Mouse (Mus musculus) right cerebral cortex, adult 18-20 months (tissue): ENCODE results near the gene Gm10324.
"Not testable (repeated sequence)": the region's sequence is repeated elsewhere in the genome, so short reads cannot be mapped to it uniquely, and the experiment has no call there.

Source experiments
- DNase-seq: peaks from one replicate; pipeline ENCODE4 v3.0.0; 2022; ENCODE audit warnings: mixed read lengths

The Gm10324 gene

GRCm38 (mm10) chr13:66119247-66119646, at the start of gene Gm10324:
Gm10324 (plus strand) TSS chr13:66119547.
- DNase-seq = not testable (repeated sequence)
